Mouse (Mus musculus) liver, adult 2 months (tissue): ENCODE data around the gene Hnrnph1.

Experiments used
- CTCF ChIP-seq: fragments of 200-500 bp; IDR thresholded peaks from 2 replicates; pipeline ENCODE4 v1.5.1; 2011; ENCODE audit warnings: low read depth, low read length, control low read depth
- POLR2A ChIP-seq: fragments of 200-500 bp; IDR thresholded peaks from 2 replicates; pipeline ENCODE4 v1.6.1; 2011; ENCODE audit warnings: low read length, control low read depth; ENCODE audit not compliant: insufficient read depth; ENCODE audit errors: extremely low read depth

DNA sequence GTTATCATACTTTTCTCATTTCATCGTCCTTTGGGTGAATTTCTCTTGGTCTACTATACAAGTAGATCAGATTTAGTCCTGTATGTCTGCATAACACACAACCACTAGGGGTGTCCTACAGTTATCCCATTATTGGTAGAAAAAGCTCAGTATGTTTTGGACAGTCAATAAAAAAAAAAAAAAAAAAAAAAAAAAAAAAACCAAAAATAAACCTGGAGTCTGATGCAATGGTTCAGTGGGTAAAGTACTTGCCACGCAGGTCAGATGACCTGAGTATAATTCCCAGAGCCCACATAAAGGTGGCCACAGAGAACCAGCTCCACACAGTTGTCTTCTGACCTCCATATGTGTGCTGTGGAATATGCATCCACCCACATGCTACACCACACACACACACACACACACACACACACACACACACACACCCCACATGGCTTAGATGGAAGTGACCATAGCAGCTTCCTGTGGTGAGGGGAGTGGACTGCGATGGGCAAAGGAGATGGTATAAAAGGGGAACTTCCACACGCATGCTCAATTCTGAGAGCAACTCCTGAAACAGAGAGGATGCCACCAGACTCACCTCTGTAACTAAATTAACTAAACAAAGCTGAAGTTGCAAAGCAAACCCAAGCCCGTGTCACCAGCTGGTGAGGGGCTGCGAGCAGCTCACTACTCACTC, 38.9 kb downstream of the Hnrnph1 start:
- TF ChIP-seq CTCF: no peak
- no peak for TF ChIP-seq POLR2A
